Mouse (Mus musculus): ENCODE results near the gene Ankrd11.

- TF ChIP-seq POLR2AphosphoS2 (IDR thresholded peaks at IDR 0.05; ENCODE audit: insufficient read length, low read depth) = no peak
- TF ChIP-seq E2F4 (IDR thresholded peaks at IDR 0.05; ENCODE audit: insufficient read depth) = no peak
- no peak for TF ChIP-seq POLR2A (IDR thresholded peaks at IDR 0.05; ENCODE audit: insufficient read length, low read depth)
- no peak for TF ChIP-seq USF1 (IDR thresholded peaks at IDR 0.05; ENCODE audit: low read depth)
- no peak for TF ChIP-seq MAX (IDR thresholded peaks at IDR 0.05; ENCODE audit: low read depth)
Observed at GRCm38 (mm10) chr8:122856288-122856687, 185.8 kb downstream of the Ankrd11 start.

Measured in myocyte (in vitro differentiated cells).